Mouse (Mus musculus) urinary bladder, postnatal 14 days (tissue): Measurements from ENCODE around the gene Gpc6.

Experiments used
- DNase-seq: peaks from one replicate; pipeline ENCODE4 v3.0.0; 2021; ENCODE audit warnings: low spot score

Gene Gpc6

GRCm38 (mm10) chr14:116924876-116925601 is at the start of gene Gpc6:
Gene Gpc6 (plus strand): TSS chr14:116925315.
- peak; percentile 84 for DNase-seq

- no peak for DNase-seq
Observed at GRCm38 (mm10) chr14:116882480-116883044, 42.6 kb upstream of the Gpc6 start.

- no peak for DNase-seq
Observed at GRCm38 (mm10) chr14:116894316-116894715, 30.8 kb upstream of the Gpc6 start.

- no peak for DNase-seq
Observed at GRCm38 (mm10) chr14:116897971-116898370, 27.1 kb upstream of the Gpc6 start.

- DNase-seq: no peak
Observed at GRCm38 (mm10) chr14:116911768-116912167, 13.3 kb upstream of the Gpc6 start.

- no peak for DNase-seq
Observed at GRCm38 (mm10) chr14:116916874-116917273, 8.2 kb upstream of the Gpc6 start.

- DNase-seq: no peak
Observed at GRCm38 (mm10) chr14:116924266-116924665, 849 bp upstream of the Gpc6 start.

- DNase-seq: peak; percentile 26
Observed at GRCm38 (mm10) chr14:116925691-116926403, 732 bp downstream of the Gpc6 start.

- DNase-seq: peak; percentile 60
Observed at GRCm38 (mm10) chr14:116926404-116927171, 1.5 kb downstream of the Gpc6 start.

GRCm38 (mm10) chr14:116927341-116928315 is 2.5 kb downstream of the Gpc6 start:
- DNase-seq: no peak

- no peak for DNase-seq
Observed at GRCm38 (mm10) chr14:116928395-116928794, 3.3 kb downstream of the Gpc6 start.

GRCm38 (mm10) chr14:116928796-116929529 is 3.8 kb downstream of the Gpc6 start:
- DNase-seq: no peak

- no peak for DNase-seq
Observed at GRCm38 (mm10) chr14:116933825-116934224, 8.7 kb downstream of the Gpc6 start.

- peak; percentile 10 for DNase-seq
Observed at GRCm38 (mm10) chr14:116937910-116938560, 12.9 kb downstream of the Gpc6 start.

- DNase-seq: no peak
Observed at GRCm38 (mm10) chr14:116938735-116939134, 13.6 kb downstream of the Gpc6 start.

GRCm38 (mm10) chr14:116939561-116939960 is 14.4 kb downstream of the Gpc6 start:
- DNase-seq: no peak

- DNase-seq: no peak
Observed at GRCm38 (mm10) chr14:116941772-116942171, 16.7 kb downstream of the Gpc6 start.

GRCm38 (mm10) chr14:116943751-116944150 is 18.6 kb downstream of the Gpc6 start:
- no peak for DNase-seq

GRCm38 (mm10) chr14:116945975-116946374 is 20.9 kb downstream of the Gpc6 start:
- no peak for DNase-seq

- DNase-seq: no peak
Observed at GRCm38 (mm10) chr14:116947461-116947860, 22.3 kb downstream of the Gpc6 start.
